Mouse (Mus musculus): ENCODE measurements at regions not wholly inside any gene's neighbourhood (a gene's known extent, or its start where the extent isn't known, plus 50 kb on each side); places are given as distances from the start of the nearest gene placed in this dataset.

- ATAC-seq = no peak
- peak overlapping the region; percentile 68 for H3K9ac ChIP-seq (ENCODE audit: low read depth, low read length)
Observed at GRCm38 (mm10) chr10:43723615-43723937, 145.5 kb downstream of the Cd24a start.

GRCm38 (mm10) chr10:43727746-43728145 is 149.7 kb downstream of the Cd24a start:
- WGBS = 71% methylated on average over 6 of the region's 6 CpGs
- no peak overlapping the region for H3K4me3 ChIP-seq (ENCODE audit: low read length)
- H3K36me3 ChIP-seq (ENCODE audit: control insufficient read depth, insufficient read depth, low read length) = no peaks in the 10 kb centered on the region
- ATAC-seq = no peak
- no peak overlapping the region for H3K9ac ChIP-seq (ENCODE audit: low read depth, low read length)
- H3K9me3 ChIP-seq (ENCODE audit: control insufficient read depth, low read length) = no peaks in the 10 kb centered on the region
- no peak overlapping the region for H3K27ac ChIP-seq (ENCODE audit: low read length)
- H3K4me2 ChIP-seq (ENCODE audit: low read depth, low read length) = no peak overlapping the region
- peaks cover 9% of the 10 kb centered on the region for H3K4me1 ChIP-seq (ENCODE audit: control insufficient read depth, insufficient read depth, low read length)
- H3K27me3 ChIP-seq (replicated peaks; ENCODE audit: control insufficient read depth, insufficient read depth, low read length) = no peaks in the 10 kb centered on the region

More at GRCm38 (mm10) chr10:43723615-43723937, 145.5 kb downstream of the Cd24a start:
- H3K4me2 ChIP-seq (ENCODE audit: low read depth, low read length) = peak overlapping the region; percentile 71
- H3K36me3 ChIP-seq (ENCODE audit: control insufficient read depth, insufficient read depth, low read length) = no peaks in the 10 kb centered on the region
- H3K27ac ChIP-seq (ENCODE audit: low read length) = peak overlapping the region; percentile 59; the same call in 1 of the 2 replicates
- WGBS = 5% methylated on average over 12 of the region's 12 CpGs
- H3K9me3 ChIP-seq (ENCODE audit: control insufficient read depth, low read length) = no peaks in the 10 kb centered on the region
- H3K4me3 ChIP-seq (ENCODE audit: low read length) = peak overlapping the region; percentile 42
- no peaks in the 10 kb centered on the region for H3K27me3 ChIP-seq (replicated peaks; ENCODE audit: control insufficient read depth, insufficient read depth, low read length)
- peaks cover 21% of the 10 kb centered on the region for H3K4me1 ChIP-seq (ENCODE audit: control insufficient read depth, insufficient read depth, low read length)

GRCm38 (mm10) chr10:43729184-43729583 is 151.1 kb downstream of the Cd24a start:
- H3K9ac ChIP-seq (ENCODE audit: low read depth, low read length) = no peak overlapping the region
- no peak overlapping the region for H3K27ac ChIP-seq (ENCODE audit: low read length)
- no peaks in the 10 kb centered on the region for H3K9me3 ChIP-seq (ENCODE audit: control insufficient read depth, low read length)
- no peaks in the 10 kb centered on the region for H3K36me3 ChIP-seq (ENCODE audit: control insufficient read depth, insufficient read depth, low read length)
- no peak for ATAC-seq
- H3K27me3 ChIP-seq (replicated peaks; ENCODE audit: control insufficient read depth, insufficient read depth, low read length) = no peaks in the 10 kb centered on the region
- H3K4me3 ChIP-seq (ENCODE audit: low read length) = no peak overlapping the region
- no peak overlapping the region for H3K4me2 ChIP-seq (ENCODE audit: low read depth, low read length)
- 69% methylated on average over 3 of the region's 3 CpGs for WGBS
- H3K4me1 ChIP-seq (ENCODE audit: control insufficient read depth, insufficient read depth, low read length) = no peaks in the 10 kb centered on the region

GRCm38 (mm10) chr10:43733618-43734415 is 155.7 kb downstream of the Cd24a start:
- Histone ChIP-seq H3K27me3 (replicated peaks; ENCODE audit: control insufficient read depth, insufficient read depth, low read length) (no peaks in the 10 kb centered on the region), H3K9ac (ENCODE audit: low read depth, low read length) (no peak overlapping the region), H3K9me3 (ENCODE audit: control insufficient read depth, low read length) (no peaks in the 10 kb centered on the region), H3K4me3 (ENCODE audit: low read length) (no peak overlapping the region), H3K36me3 (ENCODE audit: control insufficient read depth, insufficient read depth, low read length) (no peaks in the 10 kb centered on the region), H3K4me2 (ENCODE audit: low read depth, low read length) (no peak overlapping the region), H3K4me1 (ENCODE audit: control insufficient read depth, insufficient read depth, low read length) (no peaks in the 10 kb centered on the region), H3K27ac (ENCODE audit: low read length) (no peak overlapping the region)
- ATAC-seq = no peak
- WGBS = 82% methylated on average over 13 of the region's 13 CpGs

GRCm38 (mm10) chr10:43739181-43739580 is 161.1 kb downstream of the Cd24a start:
- peaks cover 5% of the 10 kb centered on the region for H3K4me1 ChIP-seq (ENCODE audit: control insufficient read depth, insufficient read depth, low read length)
- no peak overlapping the region for H3K9ac ChIP-seq (ENCODE audit: low read depth, low read length)
- no peaks in the 10 kb centered on the region for H3K27me3 ChIP-seq (replicated peaks; ENCODE audit: control insufficient read depth, insufficient read depth, low read length)
- WGBS = 93% methylated on average over 2 of the region's 2 CpGs
- H3K4me3 ChIP-seq (ENCODE audit: low read length) = no peak overlapping the region
- no peak overlapping the region for H3K4me2 ChIP-seq (ENCODE audit: low read depth, low read length)
- no peaks in the 10 kb centered on the region for H3K36me3 ChIP-seq (ENCODE audit: control insufficient read depth, insufficient read depth, low read length)
- ATAC-seq = no peak
- H3K9me3 ChIP-seq (ENCODE audit: control insufficient read depth, low read length) = no peaks in the 10 kb centered on the region
- no peak overlapping the region for H3K27ac ChIP-seq (ENCODE audit: low read length)

- WGBS = 64% methylated on average over 8 of the region's 8 CpGs
- H3K36me3 ChIP-seq (ENCODE audit: control insufficient read depth, insufficient read depth, low read length) = no peaks in the 10 kb centered on the region
- H3K27me3 ChIP-seq (replicated peaks; ENCODE audit: control insufficient read depth, insufficient read depth, low read length) = no peaks in the 10 kb centered on the region
- H3K9ac ChIP-seq (ENCODE audit: low read depth, low read length) = no peak overlapping the region
- H3K4me2 ChIP-seq (ENCODE audit: low read depth, low read length) = no peak overlapping the region
- no peak for ATAC-seq
- H3K4me1 ChIP-seq (ENCODE audit: control insufficient read depth, insufficient read depth, low read length) = peaks cover 5% of the 10 kb centered on the region
- no peak overlapping the region for H3K27ac ChIP-seq (ENCODE audit: low read length)
- no peak overlapping the region for H3K4me3 ChIP-seq (ENCODE audit: low read length)
- H3K9me3 ChIP-seq (ENCODE audit: control insufficient read depth, low read length) = no peaks in the 10 kb centered on the region
Observed at GRCm38 (mm10) chr10:43739718-43740117, 161.6 kb downstream of the Cd24a start.

GRCm38 (mm10) chr10:43740204-43740865 is 161.2 kb downstream of the Qrsl1 start:
- H3K27ac ChIP-seq (ENCODE audit: low read length) = peak overlapping the region; percentile 33
- H3K36me3 ChIP-seq (ENCODE audit: control insufficient read depth, insufficient read depth, low read length) = no peaks in the 10 kb centered on the region
- no peaks in the 10 kb centered on the region for H3K9me3 ChIP-seq (ENCODE audit: control insufficient read depth, low read length)
- H3K27me3 ChIP-seq (replicated peaks; ENCODE audit: control insufficient read depth, insufficient read depth, low read length) = no peaks in the 10 kb centered on the region
- no peak overlapping the region for H3K9ac ChIP-seq (ENCODE audit: low read depth, low read length)
- WGBS = 31% methylated on average over 13 of the region's 13 CpGs
- peak; percentile 64; the same call in 1 of the 2 replicates for ATAC-seq
- H3K4me2 ChIP-seq (ENCODE audit: low read depth, low read length) = no peak overlapping the region
- H3K4me1 ChIP-seq (ENCODE audit: control insufficient read depth, insufficient read depth, low read length) = peaks cover 5% of the 10 kb centered on the region
- no peak overlapping the region for H3K4me3 ChIP-seq (ENCODE audit: low read length)

GRCm38 (mm10) chr10:43741361-43742084 is 160.0 kb downstream of the Qrsl1 start:
- ATAC-seq = no peak
- Histone ChIP-seq H3K4me2 (ENCODE audit: low read depth, low read length) (no peak overlapping the region), H3K27me3 (replicated peaks; ENCODE audit: control insufficient read depth, insufficient read depth, low read length) (no peaks in the 10 kb centered on the region), H3K9me3 (ENCODE audit: control insufficient read depth, low read length) (no peaks in the 10 kb centered on the region), H3K4me3 (ENCODE audit: low read length) (no peak overlapping the region), H3K4me1 (ENCODE audit: control insufficient read depth, insufficient read depth, low read length) (peaks cover 5% of the 10 kb centered on the region), H3K36me3 (ENCODE audit: control insufficient read depth, insufficient read depth, low read length) (no peaks in the 10 kb centered on the region), H3K9ac (ENCODE audit: low read depth, low read length) (no peak overlapping the region), H3K27ac (ENCODE audit: low read length) (no peak overlapping the region)
- 67% methylated on average over 18 of the region's 18 CpGs for WGBS
